Mouse (Mus musculus) heart, postnatal 36 days (tissue): ENCODE data around the gene Kif15. TPM values are rescaled to one million over a fixed set of nuclear protein-coding genes. Genes with fewer than 3 reads are reported as not detected.

Experiments used
- total RNA-seq, 2 experiments: library from RNA; stranded (reverse); gene quantifications; 2 replicates each; pipeline ENCODE4 v1.2.3; 2021

The Kif15 gene
- total RNA-seq, 2 experiments from 2014 or later: 0.78 to 0.87 TPM

Other genes with a start within 250 kb of the Kif15 start
- not detected for gene Topaz1, start 203.7 kb upstream of the Kif15 start, total RNA-seq
- 10 to 100 TPM; 50.0 to 58.1 TPM for gene Tcaim, start 145.5 kb upstream of the Kif15 start, total RNA-seq
- gene Gm35549, start 107.0 kb upstream of the Kif15 start, total RNA-seq: not detected
- gene Zfp445, start 85.0 kb upstream of the Kif15 start, total RNA-seq: 10 to 100 TPM; 81.3 to 84.5 TPM
- 1 to 10 TPM; 6.3 to 6.6 TPM for gene Zkscan7, start 65.4 kb upstream of the Kif15 start, total RNA-seq
- 1 to 10 TPM; 1.9 to 2.0 TPM for gene Zfp105, start 28.0 kb upstream of the Kif15 start, total RNA-seq
- gene 1110059G10Rik, start within 50 bp of the Kif15 start, total RNA-seq: 10 to 100 TPM; 15.4 to 19.0 TPM
- gene Tmem42, start 70.3 kb downstream of the Kif15 start, total RNA-seq: 10 to 100 TPM; 12.7 to 13.3 TPM
- gene Tgm4, start 83.7 kb downstream of the Kif15 start, total RNA-seq: not detected
- 10 to 100 TPM; 40.7 to 43.0 TPM for gene Zdhhc3, start 162.2 kb downstream of the Kif15 start, total RNA-seq
- gene Exosc7, start 162.2 kb downstream of the Kif15 start, total RNA-seq: 10 to 100 TPM; 28.6 to 30.0 TPM
- gene Clec3b, start 199.9 kb downstream of the Kif15 start, total RNA-seq: 10 to 100 TPM; 62.1 to 66.7 TPM